Mouse (Mus musculus) brain, embryonic 14.5 days (tissue): Measurements from ENCODE around the gene Bcar1.

Source experiments
- CTCF ChIP-seq: fragments of 200-500 bp; IDR thresholded peaks from 2 replicates; pipeline ENCODE4 v1.5.1; 2012; ENCODE audit warnings: inconsistent platforms, mild to moderate bottlenecking, moderate library complexity, borderline replicate concordance; ENCODE audit not compliant: insufficient read depth, insufficient read length; ENCODE audit errors: extremely low read depth
- POLR2A ChIP-seq: fragments of 200-500 bp; IDR thresholded peaks from 2 replicates; pipeline ENCODE4 v1.6.1; 2012; ENCODE audit warnings: mild to moderate bottlenecking, inconsistent platforms, borderline replicate concordance; ENCODE audit not compliant: poor library complexity, insufficient read depth, insufficient read length, severe bottlenecking; ENCODE audit errors: extremely low read depth

DNA sequence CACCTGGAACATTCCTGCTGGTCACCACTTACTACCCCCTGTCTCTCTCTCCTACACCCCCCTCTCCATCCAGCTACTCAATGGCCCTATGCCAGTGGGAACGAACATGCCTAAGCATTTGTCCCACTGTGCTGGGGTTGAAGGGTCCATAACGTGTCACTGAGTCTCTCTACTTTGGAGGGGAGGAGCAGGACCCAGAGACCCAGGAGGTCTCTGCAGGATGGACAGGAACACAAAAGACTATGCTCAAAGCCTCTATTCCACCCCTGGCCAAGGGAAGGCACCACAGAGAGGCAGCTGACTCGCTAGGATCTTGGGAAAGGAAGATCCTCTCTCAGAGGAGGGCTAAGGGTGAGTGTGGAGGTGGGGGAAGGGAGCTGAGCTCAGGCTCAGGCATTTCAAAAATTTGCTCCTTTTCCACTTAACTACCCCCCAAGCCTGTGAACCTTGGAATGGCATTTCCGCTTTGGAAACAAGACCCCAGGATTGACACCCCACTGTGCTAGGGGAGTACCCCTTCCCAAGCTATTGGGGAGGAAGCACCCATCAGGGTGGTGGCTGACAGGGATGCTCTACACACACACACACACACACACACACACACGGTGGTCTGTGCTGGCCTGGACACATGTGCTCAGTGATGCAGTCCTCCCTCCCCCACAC, 9.9 kb downstream of the Bcar1 start:
- TF ChIP-seq CTCF (no peak), POLR2A (no peak)
